Mouse (Mus musculus) ES-Bruce4 (cell line): ENCODE results near the gene Ptbp3. TPM values are rescaled to one million over a fixed set of nuclear protein-coding genes. Genes with fewer than 3 reads are reported as not detected.

ENCODE experiments used
- H3K27ac ChIP-seq: 2 replicates; pipeline ENCODE4 v1.5.1; 2012; ENCODE audit warnings: low read length, inconsistent platforms; ENCODE audit not compliant: insufficient read depth
- H3K27me3 ChIP-seq: 2 replicates; pipeline ENCODE4 v1.6.1; 2012; ENCODE audit warnings: mild to moderate bottlenecking, low read length, inconsistent platforms; ENCODE audit not compliant: control insufficient read depth, poor library complexity, insufficient read depth, severe bottlenecking
- H3K36me3 ChIP-seq: 2 replicates; pipeline ENCODE4 v1.6.1; 2012; ENCODE audit warnings: inconsistent platforms, mild to moderate bottlenecking, low read length, moderate library complexity; ENCODE audit not compliant: control insufficient read depth, poor library complexity, insufficient read depth, severe bottlenecking
- H3K4me1 ChIP-seq: one replicate; pipeline ENCODE4 v1.8.1; 2011; ENCODE audit warnings: low read length; ENCODE audit not compliant: control insufficient read depth, insufficient read depth
- H3K4me3 ChIP-seq: 2 replicates; pipeline ENCODE4 v1.5.1; 2011; ENCODE audit warnings: low read depth, mild to moderate bottlenecking, low read length
- H3K9ac ChIP-seq: 2 replicates; pipeline ENCODE4 v1.6.1; 2012; ENCODE audit warnings: low read depth, mild to moderate bottlenecking, inconsistent platforms; ENCODE audit not compliant: poor library complexity, severe bottlenecking
- H3K9me3 ChIP-seq: replicated peaks from 2 replicates; pipeline ENCODE4 v1.6.1; 2012; ENCODE audit warnings: mild to moderate bottlenecking, low read length, inconsistent platforms; ENCODE audit not compliant: control insufficient read depth, poor library complexity, insufficient read depth, severe bottlenecking
- CTCF ChIP-seq: IDR thresholded peaks from one replicate; pipeline ENCODE4 v1.8.1; 2011; ENCODE audit warnings: low read depth, low read length
- EP300 ChIP-seq: IDR thresholded peaks from 2 replicates; pipeline ENCODE4 v1.6.1; 2011; ENCODE audit warnings: low read depth, low read length; ENCODE audit not compliant: insufficient read depth
- POLR2A ChIP-seq: IDR thresholded peaks from one replicate; pipeline ENCODE4 v1.8.1; 2011; ENCODE audit warnings: low read length; ENCODE audit not compliant: insufficient read depth
- polyA plus RNA-seq: library from polyadenylated mRNA; stranded (reverse); fragments of >200 nt; gene quantifications from 2 replicates; pipeline ENCODE4 v1.2.4, GENCODE M21; 2011; ENCODE audit warnings: low read depth; ENCODE audit not compliant: missing spikeins, insufficient read depth, insufficient read length

Gene Ptbp3
- polyA plus RNA-seq, 1 experiment: 113 TPM

DNA sequence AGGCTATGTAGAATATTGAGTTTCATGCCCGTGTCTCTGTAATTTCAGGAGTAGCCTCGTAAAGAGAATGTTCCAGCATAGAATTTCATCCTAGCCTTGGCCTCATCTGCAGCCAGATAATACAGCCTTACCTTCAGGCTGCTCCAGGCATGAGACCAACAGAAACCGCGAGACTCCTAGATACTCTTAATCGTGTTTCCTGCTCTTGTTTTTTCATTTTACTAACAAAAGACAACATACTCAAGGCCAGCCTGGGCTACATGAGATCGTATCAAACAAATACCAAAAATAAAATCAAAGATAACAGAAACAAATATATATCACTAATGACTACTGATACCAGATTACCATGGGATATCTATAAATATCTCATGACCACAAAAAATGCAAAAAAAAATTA lies 120.0 kb downstream of the Ptbp3 start:
- H3K9ac ChIP-seq: no peak overlapping the region
- H3K4me1 ChIP-seq: no peaks in the 10 kb centered on the region
- no peak overlapping the region for H3K4me3 ChIP-seq
- no peak overlapping the region for H3K27ac ChIP-seq
- no peaks in the 10 kb centered on the region for H3K27me3 ChIP-seq
- no peak for TF ChIP-seq POLR2A
- no peak for TF ChIP-seq EP300
- TF ChIP-seq CTCF: no peak
- no peaks in the 10 kb centered on the region for H3K9me3 ChIP-seq
- no peaks in the 10 kb centered on the region for H3K36me3 ChIP-seq

DNA sequence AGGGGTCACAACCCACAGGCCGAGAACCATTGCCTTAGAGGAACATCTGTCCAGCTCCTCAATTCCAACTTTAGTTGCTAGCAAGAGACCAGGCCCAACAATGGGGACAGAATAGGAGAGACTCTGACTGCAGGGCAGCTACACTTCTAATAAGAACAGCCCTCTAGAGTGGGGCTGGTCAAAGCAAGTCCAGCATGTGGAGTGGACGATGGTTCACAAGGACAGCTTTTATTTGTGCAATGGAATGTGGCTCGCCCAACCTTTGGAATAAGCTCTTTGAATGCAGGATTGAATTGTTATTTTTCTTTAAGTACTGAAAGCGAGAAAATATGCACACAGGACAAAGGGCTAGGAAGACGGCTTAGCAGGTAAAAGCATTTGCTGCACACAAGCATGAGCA lies 122.7 kb downstream of the Ptbp3 start:
- H3K9ac ChIP-seq: no peak overlapping the region
- no peak for TF ChIP-seq CTCF
- no peak for TF ChIP-seq POLR2A
- no peak for TF ChIP-seq EP300
- H3K4me3 ChIP-seq: no peak overlapping the region
- H3K27ac ChIP-seq: no peak overlapping the region
- H3K27me3 ChIP-seq: no peaks in the 10 kb centered on the region
- H3K9me3 ChIP-seq: no peaks in the 10 kb centered on the region
- H3K4me1 ChIP-seq: no peaks in the 10 kb centered on the region
- no peaks in the 10 kb centered on the region for H3K36me3 ChIP-seq

GRCm38 (mm10) chr4:59422808-59423207 lies 126.4 kb downstream of the Ptbp3 start:
- H3K27ac ChIP-seq: no peak overlapping the region

GRCm38 (mm10) chr4:59422025-59422783 lies 127.0 kb downstream of the Ptbp3 start:
- Histone ChIP-seq H3K9me3 (no peaks in the 10 kb centered on the region), H3K27ac (no peak overlapping the region), H3K36me3 (no peaks in the 10 kb centered on the region), H3K9ac (no peak overlapping the region), H3K4me3 (no peak overlapping the region), H3K4me1 (peaks cover 3% of the 10 kb centered on the region), H3K27me3 (no peaks in the 10 kb centered on the region)
- TF ChIP-seq POLR2A (no peak), EP300 (no peak), CTCF (no peak)

More at GRCm38 (mm10) chr4:59422808-59423207, 126.4 kb downstream of the Ptbp3 start:
- H3K27me3 ChIP-seq: no peaks in the 10 kb centered on the region
- no peak overlapping the region for H3K4me3 ChIP-seq
- H3K9me3 ChIP-seq: no peaks in the 10 kb centered on the region
- H3K36me3 ChIP-seq: no peaks in the 10 kb centered on the region
- H3K9ac ChIP-seq: no peak overlapping the region
- peaks cover 3% of the 10 kb centered on the region for H3K4me1 ChIP-seq
- TF ChIP-seq POLR2A (no peak), CTCF (no peak)

Other genes starting within 250 kb of the Ptbp3 start
- 7.6 and 9.7 TPM in 2 replicates for gene Susd1, start 110.7 kb downstream of the Ptbp3 start, polyA plus RNA-seq
- gene Hsdl2, start 32.2 kb upstream of the Ptbp3 start, polyA plus RNA-seq: 21.1 and 27.3 TPM in 2 replicates
- 15.8 and 16.3 TPM in 2 replicates for gene E130308A19Rik, start 76.8 kb upstream of the Ptbp3 start, polyA plus RNA-seq